Mouse (Mus musculus): ENCODE measurements at regions not wholly inside any gene's neighbourhood (a gene's known extent, or its start where the extent isn't known, plus 50 kb on each side); places are given as distances from the start of the nearest gene placed in this dataset.

- H3K27ac ChIP-seq (ENCODE audit: insufficient read depth, low read depth, low read length) = no peak overlapping the region
- H3K4me1 ChIP-seq (ENCODE audit: control insufficient read depth, insufficient read depth, low read length) = peaks cover 14% of the 10 kb centered on the region
- 95% methylated on average over 4 of the region's 4 CpGs for WGBS
- H3K4me3 ChIP-seq (ENCODE audit: insufficient read depth, low read depth, low read length) = no peak overlapping the region
- no peak for TF ChIP-seq CTCF (IDR thresholded peaks at IDR 0.05; ENCODE audit: insufficient read depth, low read depth, low read length)
- TF ChIP-seq POLR2A (IDR thresholded peaks at IDR 0.05; ENCODE audit: insufficient read depth, low read depth, low read length) = no peak
These were observed 236.1 kb downstream of the Sox4 start for GRCm38 (mm10) chr13:28717404-28717803.

GRCm38 (mm10) chr13:28709966-28710365, 243.5 kb downstream of the Sox4 start:
- Histone ChIP-seq H3K27ac (ENCODE audit: insufficient read depth, low read depth, low read length) (no peak overlapping the region), H3K4me1 (ENCODE audit: control insufficient read depth, insufficient read depth, low read length) (no peaks in the 10 kb centered on the region), H3K4me3 (ENCODE audit: insufficient read depth, low read depth, low read length) (no peak overlapping the region)
- 56% methylated on average over 7 of the region's 7 CpGs for WGBS
- TF ChIP-seq POLR2A (IDR thresholded peaks at IDR 0.05; ENCODE audit: insufficient read depth, low read depth, low read length) = no peak

- TF ChIP-seq POLR2A (IDR thresholded peaks at IDR 0.05; ENCODE audit: insufficient read depth, low read depth, low read length) (no peak), CTCF (IDR thresholded peaks at IDR 0.05; ENCODE audit: insufficient read depth, low read depth, low read length) (no peak)
- H3K4me3 ChIP-seq (ENCODE audit: insufficient read depth, low read depth, low read length) = no peak overlapping the region
- no peak overlapping the region for H3K27ac ChIP-seq (ENCODE audit: insufficient read depth, low read depth, low read length)
- no peaks in the 10 kb centered on the region for H3K4me1 ChIP-seq (ENCODE audit: control insufficient read depth, insufficient read depth, low read length)
- WGBS = 80% methylated on average over 1 of the region's 1 CpGs
These were observed 252.2 kb downstream of the Sox4 start for GRCm38 (mm10) chr13:28701309-28701708.

- Histone ChIP-seq H3K4me1 (ENCODE audit: control insufficient read depth, insufficient read depth, low read length) (no peaks in the 10 kb centered on the region), H3K27ac (ENCODE audit: insufficient read depth, low read depth, low read length) (no peak overlapping the region), H3K4me3 (ENCODE audit: insufficient read depth, low read depth, low read length) (no peak overlapping the region)
- no peak for TF ChIP-seq POLR2A (IDR thresholded peaks at IDR 0.05; ENCODE audit: insufficient read depth, low read depth, low read length)
- TF ChIP-seq CTCF (IDR thresholded peaks at IDR 0.05; ENCODE audit: insufficient read depth, low read depth, low read length) = no peak
- WGBS = 65% methylated on average over 3 of the region's 3 CpGs
These were observed 253.4 kb downstream of the Sox4 start for GRCm38 (mm10) chr13:28700081-28700480.

GRCm38 (mm10) chr13:28699490-28700032, 254.0 kb downstream of the Sox4 start:
- TF ChIP-seq POLR2A (IDR thresholded peaks at IDR 0.05; ENCODE audit: insufficient read depth, low read depth, low read length) = no peak
- no peak for TF ChIP-seq CTCF (IDR thresholded peaks at IDR 0.05; ENCODE audit: insufficient read depth, low read depth, low read length)
- WGBS = 98% methylated on average over 4 of the region's 4 CpGs
- H3K27ac ChIP-seq (ENCODE audit: insufficient read depth, low read depth, low read length) = no peak overlapping the region
- no peak overlapping the region for H3K4me3 ChIP-seq (ENCODE audit: insufficient read depth, low read depth, low read length)
- H3K4me1 ChIP-seq (ENCODE audit: control insufficient read depth, insufficient read depth, low read length) = no peaks in the 10 kb centered on the region

- no peaks in the 10 kb centered on the region for H3K4me1 ChIP-seq (ENCODE audit: control insufficient read depth, insufficient read depth, low read length)
- H3K27ac ChIP-seq (ENCODE audit: insufficient read depth, low read depth, low read length) = no peak overlapping the region
- 61% methylated on average over 12 of the region's 12 CpGs for WGBS
- TF ChIP-seq CTCF (IDR thresholded peaks at IDR 0.05; ENCODE audit: insufficient read depth, low read depth, low read length) (no peak), POLR2A (IDR thresholded peaks at IDR 0.05; ENCODE audit: insufficient read depth, low read depth, low read length) (no peak)
- no peak overlapping the region for H3K4me3 ChIP-seq (ENCODE audit: insufficient read depth, low read depth, low read length)
These were observed 255.5 kb downstream of the Sox4 start for GRCm38 (mm10) chr13:28697796-28698678.

- H3K4me3 ChIP-seq (ENCODE audit: insufficient read depth, low read depth, low read length) = no peak overlapping the region
- H3K27ac ChIP-seq (ENCODE audit: insufficient read depth, low read depth, low read length) = no peak overlapping the region
- TF ChIP-seq CTCF (IDR thresholded peaks at IDR 0.05; ENCODE audit: insufficient read depth, low read depth, low read length) = no peak
- peaks cover 2% of the 10 kb centered on the region for H3K4me1 ChIP-seq (ENCODE audit: control insufficient read depth, insufficient read depth, low read length)
- 88% methylated on average over 4 of the region's 4 CpGs for WGBS
These were observed 260.4 kb downstream of the Sox4 start for GRCm38 (mm10) chr13:28693078-28693477.

GRCm38 (mm10) chr13:28692587-28692986, 260.9 kb downstream of the Sox4 start:
- 67% methylated on average over 5 of the region's 5 CpGs for WGBS

GRCm38 (mm10) chr13:28690511-28691160, 262.9 kb downstream of the Sox4 start:
- H3K4me1 ChIP-seq (ENCODE audit: control insufficient read depth, insufficient read depth, low read length) = peaks cover 2% of the 10 kb centered on the region
- 68% methylated on average over 5 of the region's 5 CpGs for WGBS
- H3K27ac ChIP-seq (ENCODE audit: insufficient read depth, low read depth, low read length) = no peak overlapping the region
- TF ChIP-seq CTCF (IDR thresholded peaks at IDR 0.05; ENCODE audit: insufficient read depth, low read depth, low read length) (no peak), POLR2A (IDR thresholded peaks at IDR 0.05; ENCODE audit: insufficient read depth, low read depth, low read length) (no peak)
- H3K4me3 ChIP-seq (ENCODE audit: insufficient read depth, low read depth, low read length) = no peak overlapping the region

More at GRCm38 (mm10) chr13:28692587-28692986, 260.9 kb downstream of the Sox4 start:
- Histone ChIP-seq H3K4me1 (ENCODE audit: control insufficient read depth, insufficient read depth, low read length) (peaks cover 2% of the 10 kb centered on the region), H3K4me3 (ENCODE audit: insufficient read depth, low read depth, low read length) (no peak overlapping the region), H3K27ac (ENCODE audit: insufficient read depth, low read depth, low read length) (no peak overlapping the region)
- TF ChIP-seq CTCF (IDR thresholded peaks at IDR 0.05; ENCODE audit: insufficient read depth, low read depth, low read length) (no peak), POLR2A (IDR thresholded peaks at IDR 0.05; ENCODE audit: insufficient read depth, low read depth, low read length) (no peak)

Measured in olfactory bulb, adult 2 months (tissue).